Mouse (Mus musculus) CH12.LX (cell line): Measurements from ENCODE around the gene Rtn4rl2. TPM values are rescaled to one million over a fixed set of nuclear protein-coding genes. Genes with fewer than 3 reads are reported as not detected.

ENCODE experiments used
- DNase-seq: peaks from one replicate; pipeline ENCODE4 v3.0.0-alpha.2; 2013; ENCODE audit errors: extremely low read depth
- H3K27ac ChIP-seq: 2 replicates; pipeline ENCODE4 v1.5.1; 2012; ENCODE audit warnings: low read depth, mild to moderate bottlenecking, control low read depth, moderate library complexity; ENCODE audit not compliant: insufficient read depth
- H3K27me3 ChIP-seq: replicated peaks from 2 replicates; pipeline ENCODE3; 2012; ENCODE audit warnings: inconsistent platforms
- H3K36me3 ChIP-seq, 2 experiments: replicated peaks in 1 of 2; 2 replicates each; pipeline versions ENCODE3 to v1.6.1; 2012; ENCODE audit warnings: inconsistent platforms in 1 of 2, low read length in 1 of 2, mild to moderate bottlenecking in 1 of 2, mixed read lengths in 1 of 2, moderate library complexity in 1 of 2; ENCODE audit not compliant: control insufficient read depth in 1 of 2, insufficient read depth in 1 of 2
- H3K4me1 ChIP-seq, 2 experiments: 2 replicates each; pipeline ENCODE4 v1.6.1; 2012; ENCODE audit warnings: inconsistent platforms in 1 of 2, moderate library complexity in 1 of 2; ENCODE audit not compliant: insufficient read depth in 2 of 2, control insufficient read depth in 1 of 2
- H3K4me2 ChIP-seq: 2 replicates; pipeline ENCODE4 v1.6.1; 2012; ENCODE audit warnings: low read depth, mild to moderate bottlenecking, control low read depth; ENCODE audit not compliant: poor library complexity, insufficient read depth, severe bottlenecking
- H3K4me3 ChIP-seq, 3 experiments: fragments of 150-350 bp in 1 of 3; sonication (generic) in 1 of 3; replicated peaks in 1 of 3; 2 replicates each; pipeline versions ENCODE3 to v1.5.1; 2011 to 2012; ENCODE audit warnings: low read depth in 2 of 3, low read length in 2 of 3, mild to moderate bottlenecking in 2 of 3, moderate library complexity in 2 of 3, control low read depth in 1 of 3, improper control_type of control experiment in 1 of 3, inconsistent platforms in 1 of 3, mixed read lengths in 1 of 3; ENCODE audit not compliant: poor library complexity in 1 of 3
- H3K79me2 ChIP-seq: replicated peaks from 2 replicates; pipeline ENCODE4 v1.6.1; 2012; ENCODE audit warnings: mild to moderate bottlenecking, moderate library complexity; ENCODE audit not compliant: control insufficient read depth, poor library complexity, insufficient read depth, severe bottlenecking; ENCODE audit errors: extremely low read depth
- H3K9ac ChIP-seq: 2 replicates; pipeline ENCODE4 v1.6.1; 2012; ENCODE audit warnings: low read depth, mild to moderate bottlenecking, control low read depth, moderate library complexity; ENCODE audit not compliant: insufficient read depth
- H3K9me3 ChIP-seq: replicated peaks from 2 replicates; pipeline ENCODE3; 2012; ENCODE audit warnings: low read length, inconsistent platforms, mixed read lengths
- BHLHE40 ChIP-seq: IDR thresholded peaks from 2 replicates; pipeline ENCODE4 v1.6.1; 2011; ENCODE audit warnings: mild to moderate bottlenecking, low read depth, low read length, improper control_type of control experiment
- CHD1 ChIP-seq: IDR thresholded peaks from 2 replicates; pipeline ENCODE4 v1.6.1; 2012; ENCODE audit warnings: low read depth, low read length, improper control_type of control experiment, inconsistent platforms
- CHD2 ChIP-seq: IDR thresholded peaks from 2 replicates; pipeline ENCODE4 v1.6.1; 2011; ENCODE audit warnings: low read length, improper control_type of control experiment
- CTCF ChIP-seq, 2 experiments: IDR thresholded peaks in 1 of 2; conservative IDR thresholded peaks in 1 of 2; 2 replicates each; pipeline ENCODE4 v1.5.1; 2011 to 2012; ENCODE audit warnings: low read depth in 2 of 2, low read length in 2 of 2, improper control_type of control experiment in 1 of 2, inconsistent platforms in 1 of 2, mild to moderate bottlenecking in 1 of 2, moderate library complexity in 1 of 2
- E2F4 ChIP-seq: IDR thresholded peaks from 2 replicates; pipeline ENCODE4 v1.6.1; 2011; ENCODE audit warnings: low read depth, low read length, improper control_type of control experiment; ENCODE audit not compliant: insufficient replicate concordance
- ELF1 ChIP-seq: IDR thresholded peaks from 2 replicates; pipeline ENCODE4 v1.6.1; 2014; ENCODE audit warnings: low read depth, mild to moderate bottlenecking, inconsistent platforms, low read length, improper control_type of control experiment
- EP300 ChIP-seq: IDR thresholded peaks from 2 replicates; pipeline ENCODE4 v1.6.1; 2011; ENCODE audit warnings: low read length, improper control_type of control experiment
- ETS1 ChIP-seq: conservative IDR thresholded peaks from 2 replicates; pipeline ENCODE4 v1.6.1; 2012; ENCODE audit warnings: low read depth, mild to moderate bottlenecking, inconsistent platforms, low read length, improper control_type of control experiment, moderate library complexity
- GABPA ChIP-seq: IDR thresholded peaks from 2 replicates; pipeline ENCODE4 v1.6.1; 2012; ENCODE audit warnings: low read depth, low read length, improper control_type of control experiment, inconsistent platforms; ENCODE audit not compliant: insufficient replicate concordance
- HCFC1 ChIP-seq: IDR thresholded peaks from 2 replicates; pipeline ENCODE4 v1.6.1; 2012; ENCODE audit warnings: low read depth, mild to moderate bottlenecking, inconsistent platforms, low read length, improper control_type of control experiment
- IRF4 ChIP-seq: IDR thresholded peaks from 2 replicates; pipeline ENCODE4 v1.6.1; 2014; ENCODE audit warnings: low read depth, mild to moderate bottlenecking, inconsistent platforms, low read length, improper control_type of control experiment
- JUN ChIP-seq: IDR thresholded peaks from 2 replicates; pipeline ENCODE4 v1.6.1; 2011; ENCODE audit warnings: low read depth, mild to moderate bottlenecking, low read length, improper control_type of control experiment, moderate library complexity; ENCODE audit not compliant: insufficient read depth
- JUND ChIP-seq: conservative IDR thresholded peaks from 2 replicates; pipeline ENCODE4 v1.6.1; 2011; ENCODE audit warnings: low read depth, low read length, improper control_type of control experiment
- KAT2A ChIP-seq: IDR thresholded peaks from 2 replicates; pipeline ENCODE4 v1.6.1; 2012; ENCODE audit warnings: low read length, improper control_type of control experiment, inconsistent platforms; ENCODE audit not compliant: insufficient replicate concordance
- MAFK ChIP-seq: IDR thresholded peaks from 2 replicates; pipeline ENCODE4 v1.6.1; 2011; ENCODE audit warnings: low read length, improper control_type of control experiment; ENCODE audit not compliant: insufficient replicate concordance
- MAX ChIP-seq: IDR thresholded peaks from 2 replicates; pipeline ENCODE4 v1.6.1; 2011; ENCODE audit warnings: low read length, improper control_type of control experiment
- MAZ ChIP-seq: IDR thresholded peaks from 2 replicates; pipeline ENCODE4 v1.6.1; 2012; ENCODE audit warnings: low read depth, mild to moderate bottlenecking, inconsistent platforms, low read length, improper control_type of control experiment, moderate library complexity
- MEF2A ChIP-seq: IDR thresholded peaks from 2 replicates; pipeline ENCODE4 v1.6.1; 2014; ENCODE audit warnings: low read depth, mild to moderate bottlenecking, inconsistent platforms, low read length, improper control_type of control experiment, borderline replicate concordance
- MXI1 ChIP-seq: IDR thresholded peaks from 2 replicates; pipeline ENCODE4 v1.6.1; 2011; ENCODE audit warnings: mild to moderate bottlenecking, low read depth, low read length, improper control_type of control experiment
- MYC ChIP-seq: IDR thresholded peaks from 2 replicates; pipeline ENCODE4 v1.6.1; 2011; ENCODE audit warnings: low read depth, mild to moderate bottlenecking, improper control_type of control experiment, low read length
- NELFE ChIP-seq: IDR thresholded peaks from 2 replicates; pipeline ENCODE4 v1.6.1; 2011; ENCODE audit warnings: low read depth, low read length, improper control_type of control experiment
- NRF1 ChIP-seq: IDR thresholded peaks from 2 replicates; pipeline ENCODE4 v1.6.1; 2014; ENCODE audit warnings: low read depth, mild to moderate bottlenecking, inconsistent platforms, low read length, improper control_type of control experiment, moderate library complexity
- PAX5 ChIP-seq: IDR thresholded peaks from 2 replicates; pipeline ENCODE4 v1.6.1; 2012; ENCODE audit warnings: low read length, inconsistent platforms, mixed read lengths
- POLR2A ChIP-seq: IDR thresholded peaks from 2 replicates; pipeline ENCODE4 v1.6.1; 2011; ENCODE audit warnings: low read depth, mild to moderate bottlenecking, improper control_type of control experiment, low read length
- POLR2AphosphoS2 ChIP-seq: IDR thresholded peaks from 2 replicates; pipeline ENCODE4 v1.6.1; 2011; ENCODE audit warnings: low read depth, low read length, improper control_type of control experiment
- RAD21 ChIP-seq: IDR thresholded peaks from 2 replicates; pipeline ENCODE4 v1.6.1; 2011; ENCODE audit warnings: low read depth, mild to moderate bottlenecking, low read length, improper control_type of control experiment, moderate library complexity
- RCOR1 ChIP-seq: conservative IDR thresholded peaks from 2 replicates; pipeline ENCODE4 v1.6.1; 2012; ENCODE audit warnings: low read depth, mild to moderate bottlenecking, inconsistent platforms, low read length, improper control_type of control experiment
- SIN3A ChIP-seq: IDR thresholded peaks from 2 replicates; pipeline ENCODE4 v1.6.1; 2012; ENCODE audit warnings: low read length, improper control_type of control experiment, inconsistent platforms
- SMC3 ChIP-seq: IDR thresholded peaks from 2 replicates; pipeline ENCODE4 v1.6.1; 2011; ENCODE audit warnings: low read depth, low read length, improper control_type of control experiment
- TBP ChIP-seq: conservative IDR thresholded peaks from 2 replicates; pipeline ENCODE4 v1.6.1; 2011; ENCODE audit warnings: low read depth, low read length, improper control_type of control experiment
- TCF12 ChIP-seq: IDR thresholded peaks from 2 replicates; pipeline ENCODE4 v1.6.1; 2014; ENCODE audit warnings: low read depth, mild to moderate bottlenecking, inconsistent platforms, low read length, improper control_type of control experiment
- UBTF ChIP-seq: IDR thresholded peaks from 2 replicates; pipeline ENCODE4 v1.6.1; 2012; ENCODE audit warnings: low read depth, mild to moderate bottlenecking, inconsistent platforms, low read length, improper control_type of control experiment, moderate library complexity
- USF1 ChIP-seq: IDR thresholded peaks from 2 replicates; pipeline ENCODE4 v1.6.1; 2014; ENCODE audit warnings: low read depth, mild to moderate bottlenecking, inconsistent platforms, low read length, improper control_type of control experiment
- USF2 ChIP-seq: conservative IDR thresholded peaks from 2 replicates; pipeline ENCODE4 v1.6.1; 2011; ENCODE audit warnings: low read depth, low read length, improper control_type of control experiment
- ZC3H11A ChIP-seq: IDR thresholded peaks from 2 replicates; pipeline ENCODE4 v1.6.1; 2012; ENCODE audit warnings: low read depth, mild to moderate bottlenecking, inconsistent platforms, low read length, improper control_type of control experiment
- ZKSCAN1 ChIP-seq: IDR thresholded peaks from 2 replicates; pipeline ENCODE4 v1.6.1; 2012; ENCODE audit warnings: low read depth, inconsistent platforms, low read length, improper control_type of control experiment, borderline replicate concordance
- ZMIZ1 ChIP-seq: IDR thresholded peaks from 2 replicates; pipeline ENCODE4 v1.6.1; 2012; ENCODE audit warnings: low read depth, mild to moderate bottlenecking, inconsistent platforms, low read length, improper control_type of control experiment
- ZNF384 ChIP-seq: IDR thresholded peaks from 2 replicates; pipeline ENCODE4 v1.6.1; 2012; ENCODE audit warnings: low read depth, low read length, improper control_type of control experiment, inconsistent platforms
- dilution Hi-C: fragments of 300-500 bp; cut with MboI; formaldehyde crosslinking; loops from 2 replicates; pipeline ENCODE4 v1.14.3; 2020; ENCODE audit warnings: low sequenced_read_pairs; ENCODE audit not compliant: extremely low pct_unique_long_range_greater_than_20kb, extremely low pct_ligation_motif_present
- in situ Hi-C: fragments of 300-500 bp; cut with MboI; formaldehyde crosslinking; loops from 3 replicates; pipeline ENCODE4 v1.14.3; 2019; ENCODE audit warnings: low sequenced_read_pairs, low pct_ligation_motif_present, low pct_unique_long_range_greater_than_20kb, mixed read lengths
- polyA plus RNA-seq: library from polyadenylated mRNA; unstranded; fragments of >175 nt; gene quantifications from 2 replicates; pipeline ENCODE4 v1.2.1, GENCODE M21; 2012; ENCODE audit warnings: low read depth; ENCODE audit not compliant: insufficient read length
- total RNA-seq, 2 experiments: library from RNA; depleted of rRNA; stranded (reverse); fragments of 300-350 nt in 1 of 2; fragments of >200 nt in 1 of 2; gene quantifications; 2 replicates each; pipeline ENCODE4 v1.2.3; 2012 to 2014

The Rtn4rl2 gene
- total and polyA plus RNA-seq, 3 experiments, result not detected

- TF ChIP-seq MEF2A (no peak), IRF4 (0 out of 2 replicates have a peak, but pooled peaks have one; percentile 32), GABPA (no peak), PAX5 (no peak), ZKSCAN1 (no peak), TBP (no peak), MAZ (no peak), MAFK (no peak), SMC3 (peak; percentile 91), JUND (no peak), JUN (no peak), E2F4 (no peak), KAT2A (no peak), ZC3H11A (peak; percentile 52), SIN3A (0 out of 2 replicates have a peak, but pooled peaks have one; percentile 36), ELF1 (no peak), CTCF (conservative IDR thresholded peaks at IDR 0.05 in 1 of 2, IDR thresholded peaks at IDR 0.05 in 1 of 2; ENCODE audit: low read depth in 2 of 2, low read length in 2 of 2) (peak; percentile 67 to 97), NRF1 (no peak), POLR2AphosphoS2 (no peak), MYC (peak; percentile 55; the same call in 1 of the 2 replicates), EP300 (no peak), USF2 (no peak), TCF12 (no peak), UBTF (peak; percentile 46; the same call in 1 of the 2 replicates), CHD2 (no peak), MAX (no peak), HCFC1 (no peak), MXI1 (no peak), NELFE (peak; percentile 35; the same call in 1 of the 2 replicates), ZMIZ1 (no peak), ZNF384 (no peak), USF1 (no peak), ETS1 (no peak), CHD1 (no peak), RAD21 (peak; percentile 96), BHLHE40 (no peak), POLR2A (no peak), RCOR1 (no peak)
- TF ChIP-seq, all 38 proteins: peak for 9
- peaks cover 3 to 37% of the 10 kb centered on the region in 2 experiments; a peak in 3 of 4 replicates for H3K4me1 ChIP-seq
- peaks cover 16% of the 10 kb centered on the region for H3K79me2 ChIP-seq
- H3K4me3 ChIP-seq, result no peak overlapping the region
- no peak overlapping the region for H3K4me2 ChIP-seq
- DNase-seq, result peak; percentile 83
- no peak overlapping the region for H3K9ac ChIP-seq
- no peaks in the 10 kb centered on the region for H3K27me3 ChIP-seq
- in situ Hi-C loops (no loop called here), dilution Hi-C loops (no loop called here)
- H3K36me3 ChIP-seq, result peaks cover 8 to 34% of the 10 kb centered on the region in 2 experiments
- H3K9me3 ChIP-seq, result no peaks in the 10 kb centered on the region
- H3K27ac ChIP-seq, result no peak overlapping the region
Observed at GRCm38 (mm10) chr2:84831666-84832391, 54.7 kb downstream of the Rtn4rl2 start.
